ENCODE assay signal across 24 mouse cellular contexts in the genomic region with DNA sequence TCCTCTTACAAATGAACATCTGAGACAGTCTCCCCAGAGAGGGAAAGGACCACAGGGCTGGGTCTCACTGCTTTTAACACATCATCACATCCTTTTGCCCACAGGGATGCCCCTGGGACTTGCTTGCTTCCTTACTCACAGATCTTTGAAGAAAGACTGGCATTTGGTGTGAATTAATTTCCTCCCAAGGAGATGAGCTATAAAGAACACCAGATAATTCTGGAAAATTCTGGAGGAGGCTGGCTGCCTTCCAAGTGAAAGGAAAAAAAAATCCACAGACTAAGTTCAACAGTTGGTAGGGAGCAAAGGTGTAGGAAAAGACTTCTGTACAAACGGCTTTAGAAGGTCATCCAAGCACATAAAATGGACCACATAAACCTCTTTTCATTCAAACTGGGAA. TPM values are rescaled to one million over a fixed set of nuclear protein-coding genes. Genes with fewer than 3 reads are reported as not detected.
DNase-seq lines count a peak whose midpoint lies in the region; ATAC-seq lines count a peak whose summit lies in the region.
"Had no signal": no experiment of that assay in that cellular context is flagged by ENCODE, and none has a peak within 500 bp of the region (broad histone marks: within the 10 kb centered on the region; RNA-seq: fewer than 3 reads in every experiment).

No protein-coding gene starts in this region.

- H3K9ac ChIP-seq in heart, embryonic 13.5 days, result peak overlapping the region; percentile 28; the same call in 1 of the 2 replicates
- no peak overlapping the region for H3K9ac ChIP-seq in kidney, embryonic 15.5 days
- H3K9ac ChIP-seq: embryonic facial prominence, embryonic 12.5 days; hindbrain, embryonic 13.5 days; neural tube, embryonic 15.5 days; stomach, embryonic 15.5 days had no signal

- H3K27me3 ChIP-seq in heart, embryonic 13.5 days (replicated peaks), result no peaks in the 10 kb centered on the region
- no peaks in the 10 kb centered on the region for H3K27me3 ChIP-seq in kidney, embryonic 15.5 days
- H3K27me3 ChIP-seq: embryonic facial prominence, embryonic 12.5 days; hindbrain, embryonic 13.5 days; neural tube, embryonic 15.5 days; stomach, embryonic 15.5 days had no signal

- peaks cover 50% of the 10 kb centered on the region for H3K36me3 ChIP-seq in heart, embryonic 13.5 days
- H3K36me3 ChIP-seq in kidney, embryonic 15.5 days, result peaks cover 28% of the 10 kb centered on the region
- H3K36me3 ChIP-seq: neural tube, embryonic 15.5 days had no signal

- 59% methylated on average over 1 of the region's 1 CpGs for whole genome bisulfite sequencing in heart, embryonic 13.5 days
- WGBS in kidney, embryonic 15.5 days, result 40% methylated on average over 1 of the region's 1 CpGs

- H3K4me2 ChIP-seq in heart, embryonic 13.5 days, result no peak overlapping the region
- H3K4me2 ChIP-seq in kidney, embryonic 15.5 days, result no peak overlapping the region
- H3K4me2 ChIP-seq: embryonic facial prominence, embryonic 12.5 days; hindbrain, embryonic 13.5 days; neural tube, embryonic 15.5 days; stomach, embryonic 15.5 days had no signal

- no peak overlapping the region for H3K4me3 ChIP-seq in heart, embryonic 13.5 days
- no peak overlapping the region for H3K4me3 ChIP-seq in kidney, embryonic 15.5 days (replicated peaks)
- H3K4me3 ChIP-seq: embryonic facial prominence, embryonic 12.5 days; gastrocnemius, adult 2 months; heart, embryonic 10.5 days; hindbrain, embryonic 13.5 days; midbrain, embryonic 10.5 days; neural tube, embryonic 15.5 days; stomach, embryonic 15.5 days had no signal

- intact Hi-C loops in heart, postnatal 36 days (cut with DNase I), result no loop called here

- peaks cover 43% of the 10 kb centered on the region for H3K4me1 ChIP-seq in heart, embryonic 13.5 days
- H3K4me1 ChIP-seq in kidney, embryonic 15.5 days, result peaks cover 33% of the 10 kb centered on the region

- DNase-seq in heart, postnatal 36 days, result no peak
- DNase-seq in kidney, postnatal 14 days, result peak; percentile 66
- DNase-seq in right cerebral cortex, postnatal 10 days (ENCODE audit: low spot score in 2 of 2), result peak; percentile 70 to 72
- no peak for DNase-seq in right cerebral cortex, postnatal 36 days (ENCODE audit: low spot score in 2 of 2)
- peak; percentile 42 for DNase-seq in telencephalon, adult 2 months (ENCODE audit: low read depth, low spot score)
- DNase-seq in ovary, postnatal 10 days (ENCODE audit: low spot score), result no peak
- DNase-seq: adrenal gland, adult 8-10 months; cerebellum, adult 18-20 months; cerebellum, postnatal 14 days; gastrocnemius, adult 2 months; heart, postnatal 10 days; layer of hippocampus, postnatal 36 days; left cerebral cortex, postnatal 4 days; lung, postnatal 10 days; right cerebral cortex, postnatal 25 days; thymus, adult 18-20 months had no signal

- H3K9me3 ChIP-seq in heart, embryonic 13.5 days, result peaks cover 3% of the 10 kb centered on the region; the same call in 1 of the 2 replicates
- H3K9me3 ChIP-seq in kidney, embryonic 15.5 days (replicated peaks), result no peaks in the 10 kb centered on the region
- H3K9me3 ChIP-seq: heart, embryonic 10.5 days; hindbrain, embryonic 13.5 days; midbrain, embryonic 10.5 days; neural tube, embryonic 15.5 days; stomach, embryonic 15.5 days had no signal

- ATAC-seq in heart, embryonic 13.5 days (ENCODE audit: extremely low read depth, insufficient number of reproducible peaks, low FRiP score, low TSS enrichment), result no peak
- no peak for ATAC-seq in kidney, embryonic 15.5 days (replicated peaks; ENCODE audit: low FRiP score)

- no peak overlapping the region for H3K27ac ChIP-seq in heart, embryonic 13.5 days (replicated peaks)
- no peak overlapping the region for H3K27ac ChIP-seq in kidney, embryonic 15.5 days
- H3K27ac ChIP-seq: embryonic facial prominence, embryonic 12.5 days; gastrocnemius, adult 2 months; heart, embryonic 10.5 days; hindbrain, embryonic 13.5 days; midbrain, embryonic 10.5 days; neural tube, embryonic 15.5 days; stomach, embryonic 15.5 days had no signal

RNA-seq across cellular contexts. Expression of gene Stn1, which starts 3.2 kb away (rescaled TPM):
- polyA plus RNA-seq in heart, embryonic 13.5 days (2015; fragmentation: Nextera tagmentation; extraction: Ambion mirVana), result 36.6 and 37.3 TPM in 2 replicates
- 10 to 100 TPM; 18.0 to 19.8 TPM for total RNA-seq in heart, postnatal 36 days (2021)
- polyA plus RNA-seq in kidney, embryonic 15.5 days (2015; fragmentation: Nextera tagmentation; extraction: Ambion mirVana), result 47.1 and 51.0 TPM in 2 replicates

RNA-seq across cellular contexts. Expression of gene Slk, which starts 45.3 kb away (rescaled TPM):
- polyA plus RNA-seq in heart, embryonic 13.5 days (2015; fragmentation: Nextera tagmentation; extraction: Ambion mirVana), result 8.0 and 9.2 TPM in 2 replicates
- total RNA-seq in heart, postnatal 36 days (2021), result 10 to 100 TPM; 91.4 to 94.4 TPM
- polyA plus RNA-seq in kidney, embryonic 15.5 days (2015; fragmentation: Nextera tagmentation; extraction: Ambion mirVana), result 12.0 and 12.2 TPM in 2 replicates

Comparison
In these comparisons a context has a peak if more than half of its experiments do, and no peak if none do; other contexts are left out.
1. DNase-seq: peak in kidney, postnatal 14 days (single experiment), right cerebral cortex, postnatal 10 days (2 of 2) and telencephalon, adult 2 months (single experiment); none in heart, postnatal 36 days (0 of 2), right cerebral cortex, postnatal 36 days (0 of 2) and ovary, postnatal 10 days (single experiment).